Mouse (Mus musculus) heart, adult 2 months (tissue): ENCODE measurements around the gene Src.
A peak's percentile ranks its signal among the peaks of the same experiment; 100 is the strongest.

Source experiments
- CTCF ChIP-seq: fragments of 200-600 bp; IDR thresholded peaks from 2 replicates; pipeline ENCODE4 v1.8.1; 2022; ENCODE audit warnings: antibody characterized with exemption, mild to moderate bottlenecking, moderate library complexity
- POLR2A ChIP-seq: fragments of 200-500 bp; IDR thresholded peaks from 2 replicates; pipeline ENCODE4 v1.6.1; 2011; ENCODE audit warnings: mild to moderate bottlenecking, low read depth, low read length, control low read depth; ENCODE audit not compliant: insufficient read depth

DNA sequence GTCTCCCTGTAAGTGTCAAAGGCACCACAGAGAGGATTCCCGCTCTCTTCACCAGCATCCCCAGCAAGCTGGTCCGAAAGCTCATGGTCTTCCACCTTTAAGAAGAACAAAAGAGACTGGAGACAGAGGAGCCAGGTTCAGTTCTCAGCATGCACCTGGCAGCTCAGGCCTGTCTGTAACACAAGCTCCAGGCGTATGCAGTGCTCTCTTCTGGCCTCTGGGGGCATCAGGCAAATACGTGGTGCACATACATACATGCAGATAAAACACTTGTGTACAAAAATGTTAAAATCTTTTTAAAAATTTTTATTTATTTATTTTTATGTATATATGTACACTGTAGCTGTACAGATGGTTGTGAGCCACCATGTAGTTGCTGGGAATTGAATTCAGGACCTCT lies 19.7 kb upstream of the Src start:
- TF ChIP-seq POLR2A = no peak
- TF ChIP-seq CTCF = peak; percentile 18; the same call in 1 of the 2 replicates
